Mouse (Mus musculus) T-helper 17 cell (primary cell): Measurements from ENCODE around the gene Gm136.

Experiments used
- in situ Hi-C, 2 experiments: fragments of 300-600 bp; cut with MboI, MseI; formaldehyde crosslinking; loops; 1 replicate in 1 of 2; 2 replicates in 1 of 2; pipeline ENCODE4 v1.15.1; 2025; ENCODE audit warnings: high pct_unique_total_duplicates in 2 of 2

Gm136 gene

DNA sequence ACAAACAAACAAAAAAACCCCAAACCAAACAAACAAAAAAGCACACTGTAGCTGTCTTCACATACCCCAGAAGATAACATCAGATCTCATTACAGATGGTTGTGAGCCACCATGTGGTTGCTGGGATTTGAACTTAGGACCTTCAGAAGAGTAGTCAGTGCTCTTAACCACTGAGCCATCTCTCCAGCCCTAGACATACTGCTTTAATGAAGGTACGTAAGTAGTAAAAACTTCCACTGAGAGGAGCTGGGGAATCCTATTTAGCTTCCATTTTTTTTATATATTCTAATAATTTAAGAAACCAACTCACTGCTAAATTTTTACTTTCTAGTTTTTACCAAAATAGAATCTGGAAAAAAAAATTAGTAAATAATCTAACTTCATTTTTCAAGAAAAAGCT is 41.0 kb downstream of the Gm136 start:
- in situ Hi-C loops, result no loop called here

DNA sequence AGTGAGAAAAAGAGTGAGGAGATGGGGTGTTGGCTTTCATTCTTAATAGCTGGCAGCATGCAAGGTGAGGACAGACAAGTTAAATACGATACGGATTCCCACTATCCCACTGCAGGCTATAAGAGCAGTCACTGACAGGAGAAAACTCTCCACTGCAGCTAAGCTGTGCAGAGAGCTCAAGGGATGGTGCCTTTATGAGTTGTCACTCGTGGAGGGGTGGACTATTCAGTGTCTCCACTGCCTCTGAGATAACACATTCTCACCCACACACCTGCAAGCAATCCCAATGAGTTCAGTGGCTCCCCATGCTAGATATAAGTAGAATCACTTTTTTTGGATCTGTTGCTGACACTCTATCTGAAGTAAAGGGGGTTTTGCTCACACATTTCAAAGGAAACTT is 47.9 kb downstream of the Gm136 start:
- in situ Hi-C loops, result loop anchor here in 1 of 2 experiments (10.0 kb wide), 1 partner anchor 207 kb away; no protein-coding TSS in a partner anchor

DNA sequence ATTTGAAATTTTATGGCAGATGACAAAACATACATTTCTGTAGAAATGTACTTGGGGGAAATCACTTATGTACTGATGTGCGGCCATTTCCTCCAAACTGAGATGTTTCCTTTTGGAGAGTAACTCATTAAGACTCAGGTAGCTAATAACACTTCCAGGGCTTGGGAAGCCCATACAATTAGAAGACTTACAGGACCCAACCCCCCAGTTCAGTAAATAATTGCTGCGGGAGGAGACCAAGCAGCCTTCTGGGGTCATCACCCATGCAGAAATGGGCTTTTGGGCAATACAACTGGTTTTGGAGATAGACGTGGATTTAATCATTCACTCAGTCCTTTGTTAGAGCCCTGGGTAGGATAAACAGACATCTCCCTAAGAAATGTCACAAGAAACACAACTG is 48.8 kb downstream of the Gm136 start:
- in situ Hi-C loops, result loop anchor here in 1 of 2 experiments (10.0 kb wide), 1 partner anchor 208 kb away; no protein-coding TSS in a partner anchor

DNA sequence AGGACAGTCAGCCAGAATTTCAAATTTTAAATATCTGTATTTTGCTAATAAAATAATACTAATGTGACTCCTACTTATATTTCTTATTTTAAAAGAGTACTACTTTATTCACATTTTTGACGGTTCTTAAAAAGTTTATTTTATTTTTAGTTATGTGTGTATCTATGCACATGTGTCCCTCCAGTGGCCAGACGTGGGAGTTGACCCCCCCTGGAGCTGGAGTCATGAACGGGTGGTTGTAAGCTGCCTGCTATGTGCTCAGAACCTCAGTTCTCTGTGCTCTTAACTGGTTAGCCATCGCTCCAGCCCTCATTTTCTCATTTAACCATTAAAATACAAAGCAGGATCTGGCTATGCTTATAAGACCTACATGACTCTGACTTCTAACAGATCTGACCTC is 53.0 kb downstream of the Gm136 start:
- in situ Hi-C loops, result loop anchor here in 1 of 2 experiments (10.0 kb wide), 1 partner anchor 212 kb away; no protein-coding TSS in a partner anchor

DNA sequence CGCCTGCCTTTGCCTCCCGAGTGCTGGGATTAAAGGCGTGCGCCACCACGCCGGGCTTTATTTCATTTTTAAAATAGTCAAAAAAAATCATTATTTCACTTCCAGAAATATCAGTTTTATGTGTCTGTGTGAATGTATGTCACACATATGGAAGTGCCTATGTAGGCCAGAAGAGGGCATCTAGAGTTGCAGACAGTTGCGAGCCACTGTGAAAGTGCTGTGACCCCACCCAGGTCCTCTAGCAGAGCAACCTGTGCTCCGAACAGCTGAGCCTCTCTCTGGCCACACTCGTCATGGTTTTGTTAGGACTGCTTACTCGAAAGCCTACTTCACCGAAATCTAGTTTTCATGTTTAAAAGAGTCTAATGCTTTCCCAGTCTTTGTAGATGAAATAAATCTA is 53.8 kb downstream of the Gm136 start:
- in situ Hi-C loops, result loop anchor here in 1 of 2 experiments (10.0 kb wide), 1 partner anchor 213 kb away; no protein-coding TSS in a partner anchor

DNA sequence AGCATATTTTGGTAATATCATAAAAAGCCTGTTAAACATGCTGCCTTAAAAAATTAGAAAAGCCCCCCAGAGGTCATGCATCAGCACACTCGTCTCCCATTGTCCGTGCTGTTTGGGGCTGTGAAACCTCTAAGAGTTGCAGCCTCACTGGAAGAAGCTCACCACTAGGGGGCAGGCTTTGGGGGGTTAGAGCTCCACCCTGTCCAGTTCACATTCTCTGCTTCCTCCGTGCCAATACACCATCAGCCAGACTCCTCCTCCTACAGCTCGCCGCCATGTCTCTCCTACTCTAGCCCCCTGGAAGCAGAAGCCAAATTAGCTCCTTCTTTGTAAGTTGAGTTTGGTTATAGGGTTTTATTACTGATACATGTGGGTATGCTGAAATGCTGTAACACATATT is 54.5 kb downstream of the Gm136 start:
- in situ Hi-C loops, result loop anchor here in 1 of 2 experiments (10.0 kb wide), 1 partner anchor 213 kb away; no protein-coding TSS in a partner anchor
